Mouse (Mus musculus) mature B cell (primary cell): ENCODE data around the gene Wdr6.

Experiments
- in situ Hi-C: fragments of 300-500 bp; cut with MboI; formaldehyde crosslinking; loops from 2 replicates; pipeline ENCODE4 v1.14.3; 2019

Gene Wdr6

GRCm38 (mm10) chr9:108573774-108574690 is 4.5 kb downstream of the Wdr6 start:
- in situ Hi-C loops: no loop called here

GRCm38 (mm10) chr9:108572321-108572720 is 6.2 kb downstream of the Wdr6 start:
- in situ Hi-C loops: no loop called here

GRCm38 (mm10) chr9:108571401-108571973 is 7.1 kb downstream of the Wdr6 start:
- in situ Hi-C loops: no loop called here

- in situ Hi-C loops: no loop called here
These were observed 8.2 kb downstream of the Wdr6 start for GRCm38 (mm10) chr9:108570207-108570896.

GRCm38 (mm10) chr9:108569381-108570206 is 8.9 kb downstream of the Wdr6 start, which contains the start of gene Dalrd3:
TSS of gene Dalrd3 (plus strand) at chr9:108569886.
- in situ Hi-C loops: no loop called here

- in situ Hi-C loops: no loop called here
These were observed 10.0 kb downstream of the Wdr6 start for GRCm38 (mm10) chr9:108568511-108568921.

GRCm38 (mm10) chr9:108567931-108568419 is 10.6 kb downstream of the Wdr6 start:
- in situ Hi-C loops: no loop called here

GRCm38 (mm10) chr9:108566815-108567776 is 11.4 kb downstream of the Wdr6 start, which contains the start of gene Ndufaf3:
TSS of gene Ndufaf3 (minus strand) at chr9:108567434.
- in situ Hi-C loops: no loop called here

- in situ Hi-C loops: no loop called here
These were observed 12.4 kb downstream of the Wdr6 start for GRCm38 (mm10) chr9:108565881-108566814.

GRCm38 (mm10) chr9:108564131-108564530 is 14.4 kb downstream of the Wdr6 start:
- in situ Hi-C loops: no loop called here

GRCm38 (mm10) chr9:108563671-108564070 is 14.9 kb downstream of the Wdr6 start:
- in situ Hi-C loops: no loop called here

GRCm38 (mm10) chr9:108560227-108560841 is 18.2 kb downstream of the Wdr6 start, which contains the start of gene Impdh2:
TSS of gene Impdh2 (plus strand) at chr9:108560286.
- in situ Hi-C loops: no loop called here

- in situ Hi-C loops: no loop called here
These were observed 19.4 kb downstream of the Wdr6 start for GRCm38 (mm10) chr9:108559169-108559568.

GRCm38 (mm10) chr9:108546875-108547274 is 31.7 kb downstream of the Wdr6 start:
- in situ Hi-C loops: no loop called here

GRCm38 (mm10) chr9:108545986-108546385 is 32.6 kb downstream of the Wdr6 start:
- in situ Hi-C loops: no loop called here

- in situ Hi-C loops: no loop called here
These were observed 37.7 kb downstream of the Wdr6 start for GRCm38 (mm10) chr9:108540846-108541245.

- in situ Hi-C loops: no loop called here
These were observed 47.0 kb downstream of the Wdr6 start for GRCm38 (mm10) chr9:108531496-108531895.

- in situ Hi-C loops: no loop called here
These were observed 47.6 kb downstream of the Wdr6 start for GRCm38 (mm10) chr9:108530954-108531353.
